Mouse (Mus musculus): ENCODE measurements around the gene Gm5155. TPM values are rescaled to one million over a fixed set of nuclear protein-coding genes. Genes with fewer than 3 reads are reported as not detected.
"Not testable (repeated sequence)": the region's sequence is repeated elsewhere in the genome, so short reads cannot be mapped to it uniquely, and the experiment has no call there.

Gm5155 gene
- polyA plus RNA-seq (2016; fragmentation: Nextera tagmentation; extraction: Ambion mirVana), result not detected in 2 replicates

DNA sequence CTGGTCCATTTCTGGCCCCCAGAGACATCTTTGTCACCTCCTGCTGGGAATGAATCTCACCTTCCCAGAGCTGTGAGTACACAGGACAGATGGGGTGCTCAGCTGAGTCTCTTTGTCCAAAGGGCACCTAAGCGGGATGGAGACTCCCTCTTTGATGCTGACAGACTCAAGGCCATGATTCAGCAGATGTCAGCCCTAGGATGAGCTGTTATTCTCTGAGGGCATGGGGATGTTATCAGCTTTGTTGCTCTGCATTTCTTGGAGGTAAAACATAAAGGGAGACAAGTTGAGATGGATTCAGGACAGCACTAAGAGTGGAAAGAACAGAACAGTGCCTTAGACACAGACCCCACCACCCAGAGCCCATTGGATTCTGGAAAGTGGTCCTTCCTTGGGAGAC is at the start of gene Gm5155:
Gene Gm5155, plus strand, starts transcription at position 301 of the 400 bp plus-strand sequence.
- Histone ChIP-seq H3K4me1 (no peaks in the 10 kb centered on the region), H3K36me3 (no peaks in the 10 kb centered on the region), H3K9ac (no peak within 1 kb of the TSS), H3K9me3 (replicated peaks) (peaks cover 53% of the 10 kb centered on the region), H3K4me3 (no peak within 1 kb of the TSS), H3K4me2 (replicated peaks) (no peak within 1 kb of the TSS), H3K27me3 (no peaks in the 10 kb centered on the region), H3K27ac (no peak within 1 kb of the TSS)
- 68% methylated on average over 1 of the region's 1 CpGs for WGBS
- no peak for ATAC-seq (ENCODE audit: low FRiP score)

DNA sequence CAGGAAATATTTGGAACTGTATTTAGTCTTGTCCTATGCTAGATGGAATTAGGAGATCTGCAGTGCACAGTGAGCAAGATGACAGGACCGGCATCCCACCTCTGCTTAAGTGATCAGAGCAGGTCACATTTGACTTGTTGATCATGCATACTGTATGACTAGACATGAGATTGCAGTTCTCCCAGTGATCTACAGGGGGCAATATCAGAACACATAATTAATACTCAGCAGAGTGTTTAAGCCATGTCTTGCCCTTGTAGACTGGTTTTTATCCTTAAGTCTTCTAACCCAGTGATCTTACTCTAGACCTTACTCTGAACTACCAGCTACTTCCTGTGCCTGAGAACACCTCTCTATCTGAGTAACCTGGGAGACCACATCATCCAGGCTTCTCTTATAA is 791 bp upstream of the Gm5155 start:
- ATAC-seq (ENCODE audit: low FRiP score), result no peak
- 91% methylated on average over 1 of the region's 1 CpGs for WGBS
- Histone ChIP-seq H3K9me3 (replicated peaks) (peaks cover 53% of the 10 kb centered on the region), H3K4me2 (replicated peaks) (no peak overlapping the region), H3K27ac (no peak overlapping the region), H3K27me3 (no peaks in the 10 kb centered on the region), H3K4me1 (no peaks in the 10 kb centered on the region), H3K36me3 (no peaks in the 10 kb centered on the region), H3K4me3 (no peak overlapping the region), H3K9ac (no peak overlapping the region)

DNA sequence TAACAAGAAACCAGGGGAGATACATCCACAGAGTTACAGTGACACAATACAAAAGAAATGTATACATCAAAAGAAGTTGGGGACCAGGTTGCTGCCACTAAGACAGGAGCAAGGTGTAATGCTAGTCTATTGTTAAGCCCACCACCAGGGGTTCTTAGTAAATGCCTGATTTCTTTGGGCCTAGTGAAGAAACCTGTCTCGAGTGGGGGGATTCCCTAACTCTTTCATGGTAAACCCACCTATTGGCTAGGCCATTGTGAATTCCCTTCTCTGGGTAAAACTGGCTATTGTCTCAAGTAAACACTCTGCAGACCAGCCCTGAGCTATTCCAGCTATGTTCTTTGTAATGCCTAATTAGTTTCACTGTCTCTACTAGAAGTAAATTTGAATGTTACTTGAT is 23.8 kb downstream of the Gm5155 start:
- not testable (repeated sequence) for ATAC-seq (ENCODE audit: low FRiP score)

DNA sequence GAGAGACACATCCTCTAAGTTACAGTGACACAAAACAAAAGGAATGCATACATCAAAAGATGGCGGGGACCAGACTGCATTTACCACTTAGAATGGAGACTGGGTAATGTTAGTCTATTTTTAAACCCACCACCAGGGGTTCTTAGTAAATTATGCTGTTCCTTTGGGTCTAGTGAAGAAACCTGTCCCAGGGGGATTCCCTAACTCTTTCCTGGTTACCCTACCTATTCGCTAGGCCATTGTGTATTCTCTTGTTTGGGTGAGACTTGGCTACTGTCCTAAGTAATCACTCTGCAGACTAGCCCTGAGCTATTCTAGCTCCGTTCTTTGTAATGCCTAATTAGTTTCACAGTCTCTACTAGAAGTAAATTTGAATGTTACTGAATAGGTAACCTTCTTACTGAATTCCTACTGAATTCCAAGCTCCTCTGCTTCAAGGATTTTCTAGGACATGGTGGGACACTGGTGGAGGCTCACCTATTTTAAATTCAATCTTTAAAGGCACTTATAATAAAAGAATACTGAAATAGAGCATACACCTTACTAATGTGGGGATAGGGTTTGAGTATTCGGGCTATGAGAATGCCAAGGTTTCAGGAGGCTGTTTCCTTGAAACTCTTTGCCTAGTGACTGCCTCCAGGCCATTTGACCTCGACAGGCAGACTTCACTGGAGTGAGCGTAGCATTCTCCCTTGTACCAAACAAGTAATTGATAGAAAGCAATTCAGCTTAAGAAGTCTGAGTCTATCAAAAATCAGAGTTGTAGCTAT is 31.8 kb downstream of the Gm5155 start:
- 81% methylated on average over 6 of the region's 6 CpGs for WGBS
- H3K9me3 ChIP-seq (replicated peaks), result peaks cover 34% of the 10 kb centered on the region
- no peak overlapping the region for H3K9ac ChIP-seq
- no peaks in the 10 kb centered on the region for H3K4me1 ChIP-seq
- no peaks in the 10 kb centered on the region for H3K27me3 ChIP-seq
- no peaks in the 10 kb centered on the region for H3K36me3 ChIP-seq
- H3K4me2 ChIP-seq (replicated peaks), result no peak overlapping the region
- H3K27ac ChIP-seq, result no peak overlapping the region
- H3K4me3 ChIP-seq, result no peak overlapping the region
- no peak for ATAC-seq (ENCODE audit: low FRiP score)

More for the DNA sequence above, 23.8 kb downstream of the Gm5155 start:
- WGBS, result 59% methylated on average over 1 of the region's 1 CpGs
- H3K4me2 ChIP-seq (replicated peaks); H3K27ac ChIP-seq; H3K9ac ChIP-seq; H3K4me1 ChIP-seq; H3K27me3 ChIP-seq; H3K4me3 ChIP-seq; H3K36me3 ChIP-seq: not testable (repeated sequence)
- peaks cover 40% of the 10 kb centered on the region for H3K9me3 ChIP-seq (replicated peaks)

Other genes with a start within 250 kb of the Gm5155 start
- not detected in 2 replicates for gene Ceacam5, start 158.5 kb upstream of the Gm5155 start, polyA plus RNA-seq (2016; fragmentation: Nextera tagmentation; extraction: Ambion mirVana)
- gene Ceacam14, start 59.1 kb upstream of the Gm5155 start, polyA plus RNA-seq (2016; fragmentation: Nextera tagmentation; extraction: Ambion mirVana), result not detected in 2 replicates
- gene Ceacam11, start 100.4 kb downstream of the Gm5155 start, polyA plus RNA-seq (2016; fragmentation: Nextera tagmentation; extraction: Ambion mirVana), result not detected in 2 replicates
- gene Ceacam13, start 138.1 kb downstream of the Gm5155 start, polyA plus RNA-seq (2016; fragmentation: Nextera tagmentation; extraction: Ambion mirVana), result not detected in 2 replicates
- gene Ceacam12, start 194.2 kb downstream of the Gm5155 start, polyA plus RNA-seq (2016; fragmentation: Nextera tagmentation; extraction: Ambion mirVana), result not detected in 2 replicates